Mouse (Mus musculus) forelimb bud, embryonic 11.5 days (tissue): ENCODE data around the gene Zbtb24.

Experiments used
- DNase-seq: peaks from one replicate; pipeline ENCODE4 v3.0.0-alpha.2; 2012; ENCODE audit warnings: low read depth, low spot score

The Zbtb24 gene

GRCm38 (mm10) chr10:41467325-41467724 lies 17.1 kb downstream of the Zbtb24 start:
- no peak for DNase-seq

GRCm38 (mm10) chr10:41470693-41471092 lies 20.5 kb downstream of the Zbtb24 start:
- DNase-seq: no peak

- DNase-seq: no peak
Measured at GRCm38 (mm10) chr10:41472534-41472933, 22.4 kb downstream of the Zbtb24 start.

- DNase-seq: no peak
Measured at GRCm38 (mm10) chr10:41472962-41473481, 22.8 kb downstream of the Zbtb24 start.

GRCm38 (mm10) chr10:41473782-41474468 lies 23.7 kb downstream of the Zbtb24 start:
- no peak for DNase-seq

GRCm38 (mm10) chr10:41474981-41475391 lies 24.8 kb downstream of the Zbtb24 start:
- DNase-seq: no peak

- DNase-seq: peak; percentile 55
Measured at GRCm38 (mm10) chr10:41476171-41477017, 26.2 kb downstream of the Zbtb24 start, which contains the start of gene Mical1. Gene Mical1, plus strand, starts transcription at chr10:41476314.

- DNase-seq: peak; percentile 48
Measured at GRCm38 (mm10) chr10:41477018-41477277, 26.8 kb downstream of the Zbtb24 start.

- DNase-seq: peak; percentile 58
Measured at GRCm38 (mm10) chr10:41477278-41478181, 27.3 kb downstream of the Zbtb24 start.

GRCm38 (mm10) chr10:41479961-41480360 lies 29.8 kb downstream of the Zbtb24 start:
- DNase-seq: no peak

- DNase-seq: no peak
Measured at GRCm38 (mm10) chr10:41480938-41481880, 31.0 kb downstream of the Zbtb24 start.

GRCm38 (mm10) chr10:41482446-41482845 lies 32.3 kb downstream of the Zbtb24 start:
- DNase-seq: no peak

GRCm38 (mm10) chr10:41485778-41486177 lies 35.6 kb downstream of the Zbtb24 start:
- DNase-seq: no peak

- DNase-seq: no peak
Measured at GRCm38 (mm10) chr10:41486506-41487170, 36.5 kb downstream of the Zbtb24 start.

GRCm38 (mm10) chr10:41488877-41489276 lies 38.7 kb downstream of the Zbtb24 start:
- no peak for DNase-seq

- no peak for DNase-seq
Measured at GRCm38 (mm10) chr10:41489294-41489693, 39.1 kb downstream of the Zbtb24 start.

- DNase-seq: peak; percentile 96
Measured at GRCm38 (mm10) chr10:41489708-41490517, 39.7 kb downstream of the Zbtb24 start, which contains the start of the genes Smpd2 and Ppil6. Gene Smpd2, minus strand, starts transcription at chr10:41490369. Gene Ppil6, plus strand, starts transcription at chr10:41490439.

- DNase-seq: no peak
Measured at GRCm38 (mm10) chr10:41490518-41490873, 40.3 kb downstream of the Zbtb24 start.

GRCm38 (mm10) chr10:41491111-41491510 lies 40.9 kb downstream of the Zbtb24 start:
- no peak for DNase-seq
